Mouse (Mus musculus) brain, adult 2 months (tissue): ENCODE measurements around the gene Ggn.
A peak's percentile ranks its signal among the peaks of the same experiment; 100 is the strongest.
"Not testable (repeated sequence)": the region's sequence is repeated elsewhere in the genome, so short reads cannot be mapped to it uniquely, and the experiment has no call there.

Experiments used
- DNase-seq: peaks from one replicate; pipeline ENCODE4 v3.0.0; 2011; ENCODE audit warnings: low read depth, low spot score

Ggn gene

GRCm38 (mm10) chr7:29212199-29212765 is 42.3 kb downstream of the Ggn start:
- no peak for DNase-seq

- not testable (repeated sequence) for DNase-seq
These were observed 43.0 kb downstream of the Ggn start for GRCm38 (mm10) chr7:29212775-29213560.

GRCm38 (mm10) chr7:29213675-29214082 is 43.7 kb downstream of the Ggn start, which contains the start of gene Catsperg1:
Gene Catsperg1 (minus strand): TSS chr7:29214035.
- peak; percentile 65 for DNase-seq

GRCm38 (mm10) chr7:29214236-29214635 is 44.2 kb downstream of the Ggn start:
- no peak for DNase-seq

GRCm38 (mm10) chr7:29214846-29215245 is 44.8 kb downstream of the Ggn start:
- no peak for DNase-seq
